Mouse (Mus musculus) stomach, embryonic 16.5 days (tissue): ENCODE measurements around the gene Glt8d2. TPM values are rescaled to one million over a fixed set of nuclear protein-coding genes. Genes with fewer than 3 reads are reported as not detected.

Experiments used
- ATAC-seq: fragments of 200-750 bp; cut with Nextera tagmentation; 2 replicates; pipeline ENCODE4 v1.8.0; 2017; ENCODE audit warnings: moderate number of reproducible peaks, moderate TSS enrichment; ENCODE audit not compliant: insufficient read depth, low FRiP score
- H3K27ac ChIP-seq: fragments of 300-500 bp; sonication (generic); 2 replicates; pipeline ENCODE4 v1.5.1; 2014; ENCODE audit warnings: low read length
- H3K27me3 ChIP-seq: fragments of 300-500 bp; sonication (generic); 2 replicates; pipeline ENCODE4 v1.6.1; 2014; ENCODE audit warnings: low read length, control low read depth, mixed read lengths; ENCODE audit not compliant: control insufficient read depth, insufficient read depth
- H3K36me3 ChIP-seq: fragments of 300-500 bp; sonication (generic); 2 replicates; pipeline ENCODE4 v1.6.1; 2014; ENCODE audit warnings: low read length; ENCODE audit not compliant: control insufficient read depth, insufficient read depth
- H3K4me1 ChIP-seq: fragments of 300-500 bp; sonication (generic); 2 replicates; pipeline ENCODE4 v1.6.1; 2014; ENCODE audit warnings: low read length, control low read depth, mixed read lengths; ENCODE audit not compliant: control insufficient read depth, insufficient read depth
- H3K4me2 ChIP-seq: fragments of 300-500 bp; sonication (generic); 2 replicates; pipeline ENCODE4 v1.6.1; 2014; ENCODE audit warnings: low read depth, low read length, mixed read lengths
- H3K4me3 ChIP-seq: fragments of 300-500 bp; sonication (generic); replicated peaks from 2 replicates; pipeline ENCODE4 v1.5.1; 2014; ENCODE audit warnings: mild to moderate bottlenecking, low read length
- H3K9ac ChIP-seq: fragments of 300-500 bp; sonication (generic); 2 replicates; pipeline ENCODE4 v1.6.1; 2014; ENCODE audit warnings: low read length
- H3K9me3 ChIP-seq: fragments of 300-500 bp; sonication (generic); replicated peaks from 2 replicates; pipeline ENCODE4 v1.6.1; 2016; ENCODE audit warnings: low read length, control low read depth; ENCODE audit not compliant: control insufficient read depth
- WGBS: fragments of 180-500 bp; shearing (Covaris S2); extraction: QIAGEN DNeasy Blood & Tissue Kit; methylation state at CpG from one replicate; pipeline ENCODE4 v1.1.7; 2014; 5-methylcytosine and 5-hydroxymethylcytosine counted together
- polyA plus RNA-seq: library from polyadenylated mRNA; unstranded; fragments of >200 nt; fragmentation: Nextera tagmentation; extraction: Ambion mirVana; gene quantifications from 2 replicates; pipeline ENCODE4 v1.2.1, GENCODE M21; 2015

The Glt8d2 gene
- polyA plus RNA-seq, 1 experiment from 2014 or later, result 9.1 TPM

DNA sequence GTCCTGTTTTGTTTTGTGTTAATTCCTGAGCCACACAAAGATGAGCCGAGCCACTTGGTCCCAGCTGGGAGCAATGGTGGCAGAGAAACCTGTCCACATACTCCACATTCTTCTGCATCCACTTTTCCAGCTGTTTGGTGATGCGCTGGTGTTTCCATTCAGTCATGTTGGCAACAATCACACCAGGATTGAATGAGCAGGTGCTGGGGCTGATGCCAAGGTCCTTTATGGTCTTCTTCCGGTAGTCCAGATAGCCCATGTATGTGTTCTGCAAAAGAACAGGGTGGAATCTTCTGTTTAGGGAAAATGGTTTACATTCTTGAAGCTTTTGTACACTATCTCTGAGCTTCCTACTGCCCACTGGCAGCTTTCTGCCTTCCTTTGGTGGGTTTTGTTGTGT, 35.9 kb downstream of the Glt8d2 start:
- H3K36me3 ChIP-seq, result peaks cover 8% of the 10 kb centered on the region; the same call in 1 of the 2 replicates
- no peak overlapping the region for H3K4me2 ChIP-seq
- H3K4me1 ChIP-seq, result no peaks in the 10 kb centered on the region
- H3K4me3 ChIP-seq, result no peak overlapping the region
- WGBS, result 71% methylated on average over 3 of the region's 3 CpGs
- no peak for ATAC-seq
- H3K27me3 ChIP-seq, result no peaks in the 10 kb centered on the region
- no peak overlapping the region for H3K27ac ChIP-seq
- no peaks in the 10 kb centered on the region for H3K9me3 ChIP-seq
- no peak overlapping the region for H3K9ac ChIP-seq

DNA sequence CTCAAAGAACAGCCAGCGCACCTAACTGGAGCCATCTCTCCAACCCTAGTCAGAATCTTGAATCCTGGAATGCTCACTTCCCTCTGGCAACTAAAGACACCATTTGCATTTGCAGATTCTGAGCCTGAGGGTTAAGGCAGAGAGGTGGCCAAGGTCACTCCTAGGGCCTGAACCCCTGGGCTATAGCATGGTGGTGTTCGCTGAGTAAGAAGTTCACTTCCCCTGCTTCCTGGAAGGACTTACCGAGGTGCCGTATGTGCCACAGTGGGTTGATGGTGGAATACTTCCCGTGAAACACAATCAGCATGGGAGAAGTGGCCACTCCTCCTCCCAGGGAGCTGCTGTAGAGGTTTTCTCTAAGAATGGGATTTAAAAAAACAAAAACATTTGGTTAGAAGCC, 37.8 kb downstream of the Glt8d2 start:
- Histone ChIP-seq H3K36me3 (peaks cover 11% of the 10 kb centered on the region; the same call in 1 of the 2 replicates), H3K9ac (no peak overlapping the region), H3K27me3 (no peaks in the 10 kb centered on the region), H3K4me1 (no peaks in the 10 kb centered on the region), H3K27ac (no peak overlapping the region), H3K4me2 (no peak overlapping the region), H3K4me3 (no peak overlapping the region), H3K9me3 (no peaks in the 10 kb centered on the region)
- 67% methylated on average over 5 of the region's 5 CpGs for WGBS
- ATAC-seq, result no peak

DNA sequence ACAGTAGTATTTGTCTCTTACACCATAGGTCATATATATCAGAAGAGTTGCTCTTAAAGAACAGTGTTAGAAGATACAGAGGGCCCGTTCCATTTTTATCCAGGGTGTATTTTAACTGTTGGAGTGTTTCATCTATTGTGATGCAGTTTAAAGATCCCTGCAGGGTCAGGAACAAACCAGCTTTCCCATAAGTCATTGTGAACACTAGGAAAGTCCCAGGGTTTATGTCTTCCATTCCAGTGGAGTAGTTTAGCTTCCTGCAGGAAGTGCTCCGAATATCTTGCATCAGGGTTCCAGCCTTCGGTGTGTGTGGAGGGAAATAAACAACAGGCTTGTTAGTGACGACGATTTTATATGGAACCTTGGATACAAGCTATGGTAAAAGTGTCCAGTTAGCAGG, 39.2 kb downstream of the Glt8d2 start:
- Histone ChIP-seq H3K4me3 (no peak overlapping the region), H3K27me3 (no peaks in the 10 kb centered on the region), H3K9me3 (no peaks in the 10 kb centered on the region), H3K4me2 (no peak overlapping the region), H3K36me3 (peaks cover 11% of the 10 kb centered on the region; the same call in 1 of the 2 replicates), H3K9ac (no peak overlapping the region), H3K4me1 (no peaks in the 10 kb centered on the region), H3K27ac (no peak overlapping the region)
- no peak for ATAC-seq
- 84% methylated on average over 5 of the region's 5 CpGs for WGBS

DNA sequence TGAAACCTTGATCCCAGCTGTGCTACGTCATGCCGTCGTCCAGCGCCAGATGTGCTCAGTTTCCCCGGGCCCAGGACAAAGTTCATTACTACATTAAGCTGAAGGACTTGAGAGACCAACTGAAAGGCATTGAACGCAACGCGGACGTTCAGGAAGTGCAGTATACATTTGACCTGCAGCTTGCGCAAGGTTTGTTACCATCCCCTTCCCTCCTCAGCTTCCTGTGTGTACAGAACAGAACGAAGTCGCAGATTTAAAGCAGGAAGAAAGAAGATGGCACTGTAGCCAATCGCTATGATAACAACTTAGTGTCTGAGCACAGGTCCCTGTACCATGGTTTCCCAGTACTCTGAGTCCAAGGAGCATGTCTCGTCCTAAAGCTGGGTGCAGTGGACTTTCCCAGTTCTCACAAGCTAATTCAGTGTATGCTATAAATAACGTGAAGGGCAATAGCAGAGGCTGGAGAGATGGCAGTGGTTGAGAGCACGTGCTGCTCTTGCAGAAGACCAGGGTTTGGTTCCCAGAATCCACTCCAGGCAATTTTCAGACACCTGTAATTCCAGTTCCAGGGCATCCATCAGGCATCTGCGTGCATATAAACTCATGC, 43.1 kb downstream of the Glt8d2 start:
- Histone ChIP-seq H3K4me3 (no peak overlapping the region), H3K9me3 (no peaks in the 10 kb centered on the region), H3K27me3 (no peaks in the 10 kb centered on the region), H3K27ac (no peak overlapping the region), H3K4me2 (no peak overlapping the region), H3K36me3 (peaks cover 21% of the 10 kb centered on the region), H3K9ac (no peak overlapping the region), H3K4me1 (no peaks in the 10 kb centered on the region)
- no peak for ATAC-seq
- WGBS, result 65% methylated on average over 17 of the region's 17 CpGs

DNA sequence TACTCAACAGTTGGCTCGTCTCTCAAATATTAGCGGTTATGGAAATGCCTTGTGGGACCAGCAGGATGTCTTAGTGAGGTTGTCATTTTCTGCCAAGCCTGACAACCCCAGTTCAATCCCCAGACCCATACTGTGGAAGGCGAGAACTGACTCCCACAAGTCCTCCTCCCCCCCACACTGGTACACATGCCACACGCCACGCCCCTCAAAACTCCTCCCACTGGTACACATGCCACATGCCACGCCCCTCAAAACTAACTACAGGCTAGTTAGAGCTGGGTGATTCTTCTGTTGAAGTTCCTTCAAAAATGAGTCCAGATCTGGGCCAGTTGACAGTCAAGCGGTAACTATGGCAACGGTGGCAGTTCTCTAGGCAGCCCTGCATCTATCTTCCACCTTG, 44.4 kb downstream of the Glt8d2 start:
- 91% methylated on average over 8 of the region's 8 CpGs for WGBS
- H3K4me2 ChIP-seq, result no peak overlapping the region
- H3K9me3 ChIP-seq, result no peaks in the 10 kb centered on the region
- peaks cover 18% of the 10 kb centered on the region for H3K36me3 ChIP-seq
- H3K4me1 ChIP-seq, result no peaks in the 10 kb centered on the region
- H3K27me3 ChIP-seq, result no peaks in the 10 kb centered on the region
- ATAC-seq, result no peak
- no peak overlapping the region for H3K9ac ChIP-seq
- no peak overlapping the region for H3K4me3 ChIP-seq
- no peak overlapping the region for H3K27ac ChIP-seq

DNA sequence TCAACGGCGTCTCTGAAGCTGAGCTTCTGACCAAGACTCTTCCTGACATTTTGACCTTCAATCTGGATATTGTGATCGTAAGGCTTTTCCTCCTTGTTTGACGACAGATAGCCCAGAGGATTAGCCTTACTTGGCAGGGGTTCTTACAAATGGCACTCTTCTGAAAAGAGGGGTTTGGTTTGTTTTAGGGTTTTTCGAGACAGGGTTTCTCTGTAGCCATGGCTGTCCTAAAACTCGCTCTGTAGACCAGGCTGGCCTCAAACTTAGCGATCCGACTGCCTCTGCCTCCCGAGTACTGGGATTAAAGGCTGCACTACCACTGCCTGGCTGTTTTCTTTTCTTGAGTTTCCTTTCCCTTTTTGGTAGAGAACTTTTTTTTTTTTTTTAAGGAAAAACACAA, 49.0 kb downstream of the Glt8d2 start:
- Histone ChIP-seq H3K9ac (no peak overlapping the region), H3K4me3 (no peak overlapping the region), H3K9me3 (no peaks in the 10 kb centered on the region), H3K4me1 (no peaks in the 10 kb centered on the region), H3K4me2 (no peak overlapping the region), H3K27me3 (no peaks in the 10 kb centered on the region), H3K36me3 (peaks cover 29% of the 10 kb centered on the region), H3K27ac (no peak overlapping the region)
- no peak for ATAC-seq
- WGBS, result 92% methylated on average over 9 of the region's 9 CpGs

DNA sequence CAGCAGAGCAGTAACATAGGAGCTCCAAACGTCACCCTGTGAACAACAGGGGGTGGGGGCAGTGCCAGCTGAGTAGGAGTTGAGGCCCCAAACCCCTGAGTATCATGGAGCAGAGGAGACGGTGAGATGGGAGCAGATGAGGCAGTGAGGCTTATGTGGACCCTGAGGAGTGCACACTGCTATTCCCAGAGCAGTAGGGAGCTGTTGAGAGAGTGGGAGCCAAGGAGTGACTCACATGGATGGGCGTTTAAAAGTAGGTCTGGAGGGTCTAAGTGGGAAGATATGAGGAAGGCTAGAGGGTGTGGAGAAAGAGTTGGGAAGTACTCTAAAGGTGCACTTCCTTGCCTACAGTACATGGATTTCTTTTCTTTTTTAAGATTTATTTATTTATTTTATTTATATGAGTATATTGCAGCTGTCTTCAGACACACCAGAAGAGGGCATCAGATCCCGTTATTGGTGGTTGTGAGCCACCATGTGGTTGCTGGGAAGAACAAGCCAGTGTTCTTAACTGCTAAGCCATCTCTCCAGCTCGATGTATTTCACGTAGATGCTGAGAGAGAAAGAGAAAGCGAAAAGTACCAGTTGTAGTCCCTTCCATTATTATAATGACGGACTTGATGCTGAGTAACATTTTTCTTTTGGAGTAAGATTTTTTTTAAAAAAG, 51.3 kb downstream of the Glt8d2 start:
- no peaks in the 10 kb centered on the region for H3K4me1 ChIP-seq
- H3K4me2 ChIP-seq, result no peak overlapping the region
- H3K9me3 ChIP-seq, result no peaks in the 10 kb centered on the region
- ATAC-seq, result no peak
- 90% methylated on average over 8 of the region's 8 CpGs for WGBS
- H3K36me3 ChIP-seq, result peaks cover 25% of the 10 kb centered on the region
- H3K9ac ChIP-seq, result no peak overlapping the region
- H3K27me3 ChIP-seq, result no peaks in the 10 kb centered on the region
- H3K27ac ChIP-seq, result no peak overlapping the region
- H3K4me3 ChIP-seq, result no peak overlapping the region

DNA sequence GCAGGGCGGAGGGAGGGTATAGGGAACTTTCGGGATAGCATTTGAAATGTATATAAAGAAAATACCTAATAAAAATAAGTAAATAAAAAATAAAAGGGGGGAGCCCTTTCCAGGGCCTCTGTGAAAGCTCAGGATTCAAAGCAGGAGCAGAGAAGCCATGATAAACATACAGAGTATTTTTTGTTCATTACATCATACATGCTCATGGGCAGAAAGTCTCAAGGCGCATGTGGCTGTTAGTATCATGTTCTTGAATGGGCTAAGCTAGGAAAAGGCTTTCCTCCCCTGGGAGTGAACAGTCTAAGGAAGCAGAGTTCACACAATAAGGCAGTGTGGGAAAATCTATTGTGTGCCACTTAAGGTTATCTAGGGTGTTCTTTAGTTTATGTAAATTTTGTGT, 54.1 kb downstream of the Glt8d2 start:
- Histone ChIP-seq H3K9ac (no peak overlapping the region), H3K27me3 (no peaks in the 10 kb centered on the region), H3K27ac (no peak overlapping the region), H3K36me3 (peaks cover 21% of the 10 kb centered on the region), H3K4me2 (no peak overlapping the region), H3K9me3 (no peaks in the 10 kb centered on the region), H3K4me3 (no peak overlapping the region), H3K4me1 (no peaks in the 10 kb centered on the region; the same call in 1 of the 2 replicates)
- 94% methylated on average over 3 of the region's 3 CpGs for WGBS
- no peak for ATAC-seq

DNA sequence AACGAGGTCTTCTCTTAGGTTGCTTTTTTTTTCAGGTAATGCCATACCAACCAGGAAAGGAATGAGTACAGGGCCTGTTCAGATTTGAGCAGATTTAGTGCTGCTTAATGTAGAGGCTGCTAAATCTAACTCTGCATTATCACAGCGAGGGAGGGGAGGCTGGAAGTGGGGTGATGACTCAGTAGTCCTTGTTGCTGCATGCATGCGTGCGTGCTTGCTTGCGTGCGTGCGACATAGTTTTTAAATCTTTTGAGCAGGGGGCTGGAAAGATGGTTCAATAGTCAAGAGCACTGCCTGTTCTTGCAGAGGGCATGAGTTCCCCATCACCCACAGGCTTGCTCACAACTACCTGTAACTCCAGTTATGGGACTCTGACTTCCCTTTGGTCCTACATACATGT, 56.1 kb downstream of the Glt8d2 start:
- 92% methylated on average over 7 of the region's 7 CpGs for WGBS
- H3K27ac ChIP-seq, result no peak overlapping the region; the same call in 1 of the 2 replicates
- H3K4me3 ChIP-seq, result no peak overlapping the region
- H3K9me3 ChIP-seq, result no peaks in the 10 kb centered on the region
- peaks cover 13% of the 10 kb centered on the region; the same call in 1 of the 2 replicates for H3K36me3 ChIP-seq
- no peaks in the 10 kb centered on the region for H3K27me3 ChIP-seq
- peaks cover 9% of the 10 kb centered on the region for H3K4me1 ChIP-seq
- no peak overlapping the region for H3K9ac ChIP-seq
- no peak for ATAC-seq
- H3K4me2 ChIP-seq, result no peak overlapping the region
